Mouse (Mus musculus): ENCODE results near the gene Bglap2. TPM values are rescaled to one million over a fixed set of nuclear protein-coding genes. Genes with fewer than 3 reads are reported as not detected.
"Not testable (repeated sequence)": the region's sequence is repeated elsewhere in the genome, so short reads cannot be mapped to it uniquely, and the experiment has no call there.

The Bglap2 gene
- not detected in 2 replicates for polyA plus RNA-seq (2016; fragmentation: Nextera tagmentation; extraction: Ambion mirVana)

GRCm38 (mm10) chr3:88378599-88378998 is at the start of gene Bglap2:
Bglap2 (minus strand) TSS chr3:88378699.
- not testable (repeated sequence) for H3K9ac ChIP-seq; H3K36me3 ChIP-seq; ATAC-seq (ENCODE audit: insufficient number of reproducible peaks, insufficient read depth, low FRiP score, low TSS enrichment); H3K4me1 ChIP-seq; H3K27me3 ChIP-seq; H3K9me3 ChIP-seq; H3K27ac ChIP-seq; H3K4me2 ChIP-seq (replicated peaks); H3K4me3 ChIP-seq
- 71% methylated on average over 5 of the region's 5 CpGs for WGBS

DNA sequence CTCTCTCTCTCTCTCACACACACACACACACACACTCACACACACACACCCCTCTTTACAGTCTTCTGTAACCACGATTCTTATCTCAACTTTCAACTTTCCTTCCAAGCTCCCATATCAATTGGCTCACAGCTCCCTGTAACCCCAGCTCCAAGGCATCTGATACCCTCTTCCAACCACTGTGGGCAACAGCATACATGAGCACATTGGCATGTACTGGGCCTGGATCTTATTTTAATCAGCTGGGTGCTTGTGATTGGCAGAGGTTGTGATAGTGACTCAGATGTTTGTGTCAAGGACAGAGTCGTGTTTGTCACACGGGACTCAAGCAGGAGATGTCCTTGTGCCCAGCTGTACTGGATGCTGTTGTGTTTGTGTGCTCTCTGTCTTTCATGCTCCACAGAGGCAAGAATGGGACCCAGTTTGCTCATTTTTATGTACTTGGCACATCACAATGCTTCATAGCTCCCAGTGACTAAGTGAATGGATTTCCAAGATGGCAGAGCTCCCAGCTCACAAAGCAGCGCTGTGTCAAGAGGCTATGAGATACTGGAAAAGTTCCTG is 48.9 kb upstream of the Bglap2 start:
- Histone ChIP-seq H3K4me3 (no peak overlapping the region), H3K9me3 (no peaks in the 10 kb centered on the region), H3K27me3 (no peaks in the 10 kb centered on the region), H3K4me1 (peaks cover 11% of the 10 kb centered on the region), H3K27ac (no peak overlapping the region), H3K9ac (no peak overlapping the region), H3K4me2 (replicated peaks) (no peak overlapping the region), H3K36me3 (no peaks in the 10 kb centered on the region)
- ATAC-seq (ENCODE audit: insufficient number of reproducible peaks, insufficient read depth, low FRiP score, low TSS enrichment), result no peak
- WGBS, result 69% methylated on average over 4 of the region's 4 CpGs

DNA sequence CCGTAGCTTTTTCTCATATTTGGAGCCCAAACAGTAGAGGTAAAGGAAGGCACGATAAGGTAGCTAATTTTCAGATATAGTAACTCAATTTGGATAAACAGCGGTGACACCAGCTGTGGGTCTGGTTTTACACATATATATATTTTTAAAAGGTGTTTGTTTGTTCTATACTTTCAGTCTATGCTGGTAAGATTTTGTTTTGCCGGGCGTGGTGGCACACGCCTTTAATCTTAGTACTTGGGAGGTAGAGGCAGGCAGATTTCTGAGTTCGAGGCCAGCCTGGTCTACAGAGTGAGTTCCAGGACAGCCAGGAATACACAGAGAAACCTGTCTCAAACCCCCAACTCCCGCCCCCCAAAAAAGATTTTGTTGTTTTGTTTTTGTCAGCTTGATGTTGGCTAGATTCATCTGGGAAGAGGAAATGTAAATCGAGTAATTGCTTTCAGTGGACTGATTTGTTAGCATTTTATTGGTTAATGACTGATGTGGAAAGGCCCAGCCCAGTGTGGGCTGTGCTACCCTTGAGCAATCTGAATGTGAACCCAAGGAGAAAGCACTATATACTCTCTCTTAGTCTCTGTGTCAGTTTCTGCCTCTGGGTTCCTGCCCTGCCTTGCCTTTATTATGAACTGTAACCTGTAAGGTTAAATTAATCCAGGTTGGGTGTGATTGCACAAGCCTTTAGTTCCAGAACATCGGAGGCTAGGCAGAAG is 47.4 kb upstream of the Bglap2 start:
- H3K4me3 ChIP-seq, result no peak overlapping the region
- WGBS, result 82% methylated on average over 10 of the region's 10 CpGs
- peaks cover 11% of the 10 kb centered on the region for H3K4me1 ChIP-seq
- ATAC-seq (ENCODE audit: insufficient number of reproducible peaks, insufficient read depth, low FRiP score, low TSS enrichment), result no peak
- no peak overlapping the region for H3K27ac ChIP-seq
- H3K4me2 ChIP-seq (replicated peaks), result no peak overlapping the region
- H3K27me3 ChIP-seq, result no peaks in the 10 kb centered on the region
- H3K36me3 ChIP-seq, result peaks cover 6% of the 10 kb centered on the region
- no peak overlapping the region for H3K9ac ChIP-seq
- no peaks in the 10 kb centered on the region for H3K9me3 ChIP-seq

GRCm38 (mm10) chr3:88425330-88425689 is 46.8 kb upstream of the Bglap2 start:
- H3K36me3 ChIP-seq, result peaks cover 11% of the 10 kb centered on the region
- WGBS, result 6% methylated on average over 2 of the region's 2 CpGs
- peaks cover 11% of the 10 kb centered on the region for H3K4me1 ChIP-seq
- H3K27me3 ChIP-seq, result no peaks in the 10 kb centered on the region
- H3K9me3 ChIP-seq, result no peaks in the 10 kb centered on the region
- peak overlapping the region; percentile 83 for H3K4me2 ChIP-seq (replicated peaks)
- no peak overlapping the region for H3K9ac ChIP-seq
- no peak overlapping the region for H3K27ac ChIP-seq
- peak overlapping the region; percentile 65 for H3K4me3 ChIP-seq
- ATAC-seq (ENCODE audit: insufficient number of reproducible peaks, insufficient read depth, low FRiP score, low TSS enrichment), result no peak

- no peaks in the 10 kb centered on the region for H3K27me3 ChIP-seq
- H3K4me2 ChIP-seq (replicated peaks), result peak within 1 kb of the TSS; percentile 83
- WGBS, result 2% methylated on average over 35 of the region's 35 CpGs
- peak within 1 kb of the TSS; percentile 61 for H3K9ac ChIP-seq
- H3K4me3 ChIP-seq, result peak within 1 kb of the TSS; percentile 65
- no peak within 1 kb of the TSS for H3K27ac ChIP-seq
- H3K4me1 ChIP-seq, result peaks cover 11% of the 10 kb centered on the region
- no peaks in the 10 kb centered on the region for H3K9me3 ChIP-seq
- H3K36me3 ChIP-seq, result peaks cover 16% of the 10 kb centered on the region
- peak; percentile 91 for ATAC-seq (ENCODE audit: insufficient number of reproducible peaks, insufficient read depth, low FRiP score, low TSS enrichment)
Measured at GRCm38 (mm10) chr3:88424605-88425329, 46.3 kb upstream of the Bglap2 start, which contains the start of gene Slc25a44. Slc25a44 (minus strand) TSS chr3:88425139.

DNA sequence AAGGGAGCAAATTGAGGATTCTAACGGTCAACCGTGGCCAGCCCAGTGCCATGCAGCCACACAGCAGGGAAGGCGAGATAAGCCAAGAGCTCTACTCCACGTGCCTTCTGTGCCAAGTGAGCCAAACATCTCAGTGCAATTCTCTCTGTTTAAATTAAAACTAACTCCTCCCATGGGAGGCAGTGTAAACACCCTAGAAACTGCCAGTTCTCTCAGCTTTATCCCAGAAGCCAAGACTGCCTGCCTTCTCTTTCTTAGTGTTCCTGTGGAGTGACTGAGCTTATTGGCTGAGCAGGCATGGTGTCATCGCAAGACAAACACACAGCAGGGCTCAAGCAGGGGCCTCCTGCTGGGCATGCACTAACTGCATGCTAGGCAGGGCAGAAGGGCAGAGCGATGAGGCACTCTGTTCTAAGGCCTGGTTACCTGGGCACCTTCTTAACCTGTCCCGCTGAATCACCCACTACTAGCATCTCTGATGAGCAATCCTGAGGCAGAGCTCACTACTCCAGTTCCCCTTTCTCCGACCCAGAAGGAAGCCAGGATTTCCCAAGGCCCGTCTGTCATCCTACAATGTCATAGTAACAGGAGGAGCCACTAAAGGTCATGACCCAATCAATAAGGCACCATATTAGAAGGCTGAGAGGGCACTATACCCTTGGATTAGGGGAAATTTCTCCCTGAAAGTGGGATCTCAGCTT is 43.7 kb upstream of the Bglap2 start:
- H3K4me2 ChIP-seq (replicated peaks), result no peak overlapping the region
- no peak overlapping the region for H3K27ac ChIP-seq
- ATAC-seq (ENCODE audit: insufficient number of reproducible peaks, insufficient read depth, low FRiP score, low TSS enrichment), result no peak
- WGBS, result 45% methylated on average over 9 of the region's 9 CpGs
- H3K27me3 ChIP-seq, result no peaks in the 10 kb centered on the region
- peaks cover 40% of the 10 kb centered on the region for H3K36me3 ChIP-seq
- no peak overlapping the region for H3K4me3 ChIP-seq
- H3K9me3 ChIP-seq, result no peaks in the 10 kb centered on the region
- peaks cover 11% of the 10 kb centered on the region for H3K4me1 ChIP-seq
- H3K9ac ChIP-seq, result no peak overlapping the region

DNA sequence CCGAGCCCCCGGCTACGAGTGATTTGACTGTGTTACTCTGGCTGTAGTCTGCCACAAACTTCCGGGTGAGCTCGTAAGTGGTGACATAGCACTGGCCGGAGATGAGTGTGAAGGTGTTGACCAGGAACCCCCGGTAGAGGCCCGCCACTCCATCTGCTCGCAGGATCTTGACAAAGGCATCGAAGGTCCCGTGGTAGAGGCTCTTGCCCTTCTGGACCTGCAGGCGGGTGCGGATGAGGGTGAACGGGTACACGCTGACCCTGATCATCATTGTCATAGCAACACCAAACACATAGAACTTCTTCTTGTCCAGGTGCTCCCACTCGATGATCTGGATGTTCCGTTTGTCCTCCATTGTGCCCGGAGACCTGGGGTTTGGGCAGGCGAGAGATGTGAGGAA is 42.3 kb upstream of the Bglap2 start:
- H3K9me3 ChIP-seq, result no peaks in the 10 kb centered on the region
- WGBS, result 91% methylated on average over 19 of the region's 19 CpGs
- no peak overlapping the region for H3K4me2 ChIP-seq (replicated peaks)
- no peaks in the 10 kb centered on the region for H3K27me3 ChIP-seq
- no peak overlapping the region for H3K27ac ChIP-seq
- H3K36me3 ChIP-seq, result peaks cover 52% of the 10 kb centered on the region
- ATAC-seq (ENCODE audit: insufficient number of reproducible peaks, insufficient read depth, low FRiP score, low TSS enrichment), result no peak
- peaks cover 11% of the 10 kb centered on the region for H3K4me1 ChIP-seq
- H3K4me3 ChIP-seq, result no peak overlapping the region
- H3K9ac ChIP-seq, result no peak overlapping the region

DNA sequence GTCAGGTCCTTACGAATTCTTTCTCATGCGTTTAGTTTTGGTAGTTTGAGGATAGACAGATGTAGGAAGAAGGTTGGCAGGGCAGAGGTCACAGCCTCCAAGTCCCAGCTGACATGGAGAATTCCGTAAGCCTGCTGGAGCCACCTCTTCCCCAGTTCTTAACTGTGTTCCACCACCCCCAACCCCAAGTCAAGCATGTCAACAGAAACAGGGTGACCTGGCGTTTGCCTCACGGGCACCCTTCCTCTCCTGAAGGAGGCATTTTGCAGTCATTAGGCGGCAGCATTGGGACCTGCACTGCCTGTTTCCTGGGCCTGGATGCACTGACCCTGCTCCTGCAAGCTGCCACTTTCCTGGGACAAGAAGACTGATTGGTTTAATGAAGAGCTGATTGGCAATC is 39.5 kb upstream of the Bglap2 start:
- Histone ChIP-seq H3K27ac (no peak overlapping the region), H3K4me2 (replicated peaks) (no peak overlapping the region), H3K36me3 (peaks cover 78% of the 10 kb centered on the region), H3K4me3 (no peak overlapping the region), H3K4me1 (no peaks in the 10 kb centered on the region; the same call in 1 of the 2 replicates), H3K9ac (no peak overlapping the region), H3K9me3 (no peaks in the 10 kb centered on the region), H3K27me3 (no peaks in the 10 kb centered on the region)
- ATAC-seq (ENCODE audit: insufficient number of reproducible peaks, insufficient read depth, low FRiP score, low TSS enrichment), result no peak
- WGBS, result 83% methylated on average over 6 of the region's 6 CpGs

DNA sequence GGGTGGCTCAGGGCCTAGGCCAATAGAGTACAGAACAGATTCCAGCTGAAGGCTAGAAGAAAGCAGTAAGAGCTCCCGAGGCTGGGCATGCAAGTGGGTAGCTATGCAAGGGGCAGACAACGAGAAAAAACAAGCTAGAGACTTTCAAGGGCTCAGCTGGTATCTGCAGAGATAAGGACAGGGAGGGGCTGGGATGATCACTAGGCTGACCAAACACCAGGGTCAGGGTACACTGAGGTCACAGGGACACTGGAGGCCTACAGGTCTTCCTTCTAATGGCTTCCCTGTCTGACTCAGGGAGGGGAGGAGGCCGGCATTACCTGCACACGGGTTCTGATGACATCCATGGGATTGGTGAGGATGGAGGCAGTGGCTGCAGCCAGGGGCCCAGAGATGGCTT is 37.2 kb upstream of the Bglap2 start:
- peaks cover 86% of the 10 kb centered on the region for H3K36me3 ChIP-seq

DNA sequence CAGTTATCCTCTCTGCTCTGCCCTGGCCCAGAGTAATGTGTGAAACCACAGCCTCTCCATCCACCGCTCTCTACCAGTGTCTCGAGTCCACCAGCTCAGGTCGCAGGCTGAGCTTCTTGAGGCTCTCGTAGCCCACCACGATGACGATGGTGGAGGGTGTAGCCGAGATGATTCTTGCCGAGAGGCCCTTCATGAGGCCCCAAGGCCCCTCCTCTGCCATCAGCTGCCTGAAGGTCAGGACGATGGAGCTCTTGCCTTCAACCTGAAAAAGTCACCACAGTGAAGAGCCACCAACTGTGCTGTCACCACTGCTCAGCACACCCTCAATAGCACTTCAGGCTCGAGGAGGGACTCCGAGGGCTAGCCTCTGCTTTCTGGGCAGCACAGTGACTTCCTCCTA is 34.1 kb upstream of the Bglap2 start:
- H3K4me1 ChIP-seq, result peaks cover 11% of the 10 kb centered on the region
- ATAC-seq (ENCODE audit: insufficient number of reproducible peaks, insufficient read depth, low FRiP score, low TSS enrichment), result no peak
- H3K36me3 ChIP-seq, result peaks cover 56% of the 10 kb centered on the region
- H3K27me3 ChIP-seq, result no peaks in the 10 kb centered on the region
- WGBS, result 89% methylated on average over 11 of the region's 11 CpGs
- H3K9ac ChIP-seq, result no peak overlapping the region
- no peak overlapping the region for H3K4me2 ChIP-seq (replicated peaks)
- no peaks in the 10 kb centered on the region for H3K9me3 ChIP-seq
- no peak overlapping the region for H3K27ac ChIP-seq
- no peak overlapping the region for H3K4me3 ChIP-seq

More for the DNA sequence above, 37.2 kb upstream of the Bglap2 start:
- Histone ChIP-seq H3K4me1 (no peaks in the 10 kb centered on the region), H3K27me3 (no peaks in the 10 kb centered on the region), H3K4me2 (replicated peaks) (no peak overlapping the region), H3K9ac (no peak overlapping the region), H3K9me3 (no peaks in the 10 kb centered on the region), H3K4me3 (no peak overlapping the region), H3K27ac (no peak overlapping the region)
- ATAC-seq (ENCODE audit: insufficient number of reproducible peaks, insufficient read depth, low FRiP score, low TSS enrichment), result no peak
- 83% methylated on average over 4 of the region's 4 CpGs for WGBS

DNA sequence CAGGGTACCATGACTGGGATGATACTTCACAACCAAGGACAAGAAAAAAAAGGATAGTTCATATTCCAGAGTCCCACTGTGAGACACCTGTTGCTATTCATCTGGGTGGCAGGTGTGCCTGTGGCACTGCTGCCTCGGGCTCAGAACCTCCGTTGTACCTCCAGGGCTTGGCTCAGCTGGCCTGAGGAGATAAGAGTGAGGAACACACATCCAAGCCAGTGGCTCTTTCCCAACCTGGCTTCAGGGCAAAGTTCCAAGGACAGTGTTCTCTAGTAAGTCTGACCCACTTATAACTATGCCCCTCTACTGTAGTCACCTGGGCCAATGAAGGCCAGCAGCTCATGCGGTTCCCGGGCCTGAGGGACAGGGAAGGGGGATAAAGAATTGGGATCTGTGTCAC is 33.2 kb upstream of the Bglap2 start:
- no peak overlapping the region for H3K4me3 ChIP-seq
- no peaks in the 10 kb centered on the region for H3K9me3 ChIP-seq
- WGBS, result 86% methylated on average over 4 of the region's 4 CpGs
- no peak for ATAC-seq (ENCODE audit: insufficient number of reproducible peaks, insufficient read depth, low FRiP score, low TSS enrichment)
- no peaks in the 10 kb centered on the region for H3K27me3 ChIP-seq
- no peak overlapping the region for H3K4me2 ChIP-seq (replicated peaks)
- peaks cover 11% of the 10 kb centered on the region for H3K4me1 ChIP-seq
- H3K36me3 ChIP-seq, result peaks cover 51% of the 10 kb centered on the region
- no peak overlapping the region for H3K27ac ChIP-seq
- no peak overlapping the region for H3K9ac ChIP-seq

Measured in embryonic facial prominence, embryonic 12.5 days (tissue).